19 mouse cellular contexts compared by ENCODE assay signal in the genomic region with DNA sequence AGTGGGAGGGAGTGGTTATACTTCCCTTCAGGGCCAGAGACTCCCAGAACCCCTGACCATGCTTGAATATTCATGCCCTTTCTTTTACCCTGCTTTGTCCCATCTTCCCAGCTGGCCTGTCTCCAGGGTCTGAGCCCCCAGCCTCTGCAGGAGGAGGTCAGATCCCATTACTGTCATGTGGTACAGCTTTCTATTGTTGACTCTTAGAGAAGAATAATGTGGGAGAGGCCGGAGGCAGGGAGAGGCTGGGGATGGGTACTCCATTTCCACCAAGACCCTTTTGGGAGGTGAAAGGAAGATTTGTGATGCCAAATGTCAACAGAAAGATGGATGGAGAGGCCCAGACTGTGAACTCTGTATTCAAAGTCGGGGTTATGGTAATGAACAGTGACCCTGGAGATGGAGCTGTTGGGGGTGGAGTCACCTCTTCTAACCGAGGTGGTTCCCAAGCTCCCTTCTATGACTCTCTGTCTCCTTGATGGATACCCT.
A peak's percentile ranks its signal among the peaks of the same experiment; 100 is the strongest.
DNase-seq lines count a peak whose midpoint lies in the region; ATAC-seq lines count a peak whose summit lies in the region.
"Had no signal": no experiment of that assay in that cellular context is flagged by ENCODE, and none has a peak within 500 bp of the region (broad histone marks: within the 10 kb centered on the region; RNA-seq: fewer than 3 reads in every experiment).

No protein-coding gene starts in this region.

- peaks cover 42% of the 10 kb centered on the region for H3K4me1 ChIP-seq in midbrain, embryonic 10.5 days
- H3K4me1 ChIP-seq in midbrain, embryonic 14.5 days (ENCODE audit: control insufficient read depth, insufficient read depth, low read length) = no peaks in the 10 kb centered on the region
- no peaks in the 10 kb centered on the region; the same call in 1 of the 2 replicates for H3K4me1 ChIP-seq in hindbrain, embryonic 14.5 days (replicated peaks; ENCODE audit: control insufficient read depth, insufficient read depth, low read length)
- no peaks in the 10 kb centered on the region for H3K4me1 ChIP-seq in neural tube, embryonic 14.5 days (ENCODE audit: control insufficient read depth, insufficient read depth, low read length)
- H3K4me1 ChIP-seq: embryonic facial prominence, embryonic 15.5 days; heart, embryonic 12.5 days; limb, embryonic 13.5 days had no signal

- H3K4me3 ChIP-seq in midbrain, embryonic 10.5 days = no peak overlapping the region
- H3K4me3 ChIP-seq in midbrain, embryonic 14.5 days (replicated peaks; ENCODE audit: low read depth, low read length) = no peak overlapping the region
- no peak overlapping the region for H3K4me3 ChIP-seq in hindbrain, embryonic 14.5 days (replicated peaks; ENCODE audit: low read length)
- no peak overlapping the region for H3K4me3 ChIP-seq in neural tube, embryonic 14.5 days (ENCODE audit: low read depth, low read length)
- H3K4me3 ChIP-seq: embryonic facial prominence, embryonic 15.5 days; heart, embryonic 12.5 days; limb, embryonic 13.5 days had no signal

- ATAC-seq in midbrain, embryonic 14.5 days (ENCODE audit: low FRiP score, low TSS enrichment) = no peak
- ATAC-seq in hindbrain, embryonic 14.5 days (ENCODE audit: low FRiP score) = peak; percentile 68; the same call in 1 of the 2 replicates
- peak; percentile 83 for ATAC-seq in neural tube, embryonic 14.5 days (ENCODE audit: low read depth)
- ATAC-seq: intestine, embryonic 16.5 days; lung, postnatal 0 days; Patski had no signal

- H3K27ac ChIP-seq in midbrain, embryonic 10.5 days (replicated peaks) = peak overlapping the region; percentile 49
- no peak overlapping the region for H3K27ac ChIP-seq in midbrain, embryonic 14.5 days (replicated peaks; ENCODE audit: low read depth, low read length)
- no peak overlapping the region for H3K27ac ChIP-seq in hindbrain, embryonic 14.5 days
- H3K27ac ChIP-seq in neural tube, embryonic 14.5 days (ENCODE audit: low read depth, low read length) = no peak overlapping the region
- H3K27ac ChIP-seq: embryonic facial prominence, embryonic 15.5 days; limb, embryonic 13.5 days; liver, embryonic 14.5 days had no signal

- 38% methylated on average over 3 of the region's 3 CpGs for WGBS in midbrain, embryonic 10.5 days
- 10% methylated on average over 3 of the region's 3 CpGs for WGBS in midbrain, embryonic 14.5 days
- 4% methylated on average over 3 of the region's 3 CpGs for WGBS in hindbrain, embryonic 14.5 days
- 6% methylated on average over 3 of the region's 3 CpGs for WGBS in neural tube, embryonic 14.5 days

- H3K36me3 ChIP-seq in midbrain, embryonic 10.5 days = no peaks in the 10 kb centered on the region
- no peaks in the 10 kb centered on the region for H3K36me3 ChIP-seq in midbrain, embryonic 14.5 days (ENCODE audit: control insufficient read depth, insufficient read depth, low read length)
- H3K36me3 ChIP-seq in hindbrain, embryonic 14.5 days (replicated peaks; ENCODE audit: control insufficient read depth, insufficient read depth) = no peaks in the 10 kb centered on the region
- H3K36me3 ChIP-seq in neural tube, embryonic 14.5 days (ENCODE audit: control insufficient read depth, insufficient read depth, low read length) = no peaks in the 10 kb centered on the region
- H3K36me3 ChIP-seq: embryonic facial prominence, embryonic 15.5 days; heart, embryonic 12.5 days; limb, embryonic 13.5 days had no signal

- H3K9ac ChIP-seq in midbrain, embryonic 14.5 days (replicated peaks; ENCODE audit: low read length) = no peak overlapping the region
- H3K9ac ChIP-seq in hindbrain, embryonic 14.5 days = no peak overlapping the region
- H3K9ac ChIP-seq in neural tube, embryonic 14.5 days (replicated peaks; ENCODE audit: low read depth, low read length) = no peak overlapping the region
- H3K9ac ChIP-seq: embryonic facial prominence, embryonic 15.5 days; heart, embryonic 12.5 days; limb, embryonic 13.5 days; liver, embryonic 14.5 days had no signal

- H3K27me3 ChIP-seq in midbrain, embryonic 10.5 days (ENCODE audit: low read depth, poor library complexity, severe bottlenecking) = no peaks in the 10 kb centered on the region
- H3K27me3 ChIP-seq in midbrain, embryonic 14.5 days (ENCODE audit: control insufficient read depth, insufficient read depth, low read length) = no peaks in the 10 kb centered on the region
- H3K27me3 ChIP-seq in hindbrain, embryonic 14.5 days (ENCODE audit: control insufficient read depth, insufficient read depth, low read length) = no peaks in the 10 kb centered on the region
- no peaks in the 10 kb centered on the region for H3K27me3 ChIP-seq in neural tube, embryonic 14.5 days (ENCODE audit: control insufficient read depth, insufficient read depth, low read length)
- H3K27me3 ChIP-seq: embryonic facial prominence, embryonic 15.5 days; heart, embryonic 12.5 days; limb, embryonic 13.5 days had no signal

- H3K4me2 ChIP-seq in midbrain, embryonic 14.5 days (ENCODE audit: low read length) = no peak overlapping the region
- H3K4me2 ChIP-seq in hindbrain, embryonic 14.5 days (replicated peaks) = no peak overlapping the region
- no peak overlapping the region for H3K4me2 ChIP-seq in neural tube, embryonic 14.5 days (ENCODE audit: low read depth, low read length)
- H3K4me2 ChIP-seq: embryonic facial prominence, embryonic 15.5 days; heart, embryonic 12.5 days; limb, embryonic 13.5 days had no signal

- peak; percentile 53 for DNase-seq in midbrain, embryonic 10.5 days (ENCODE audit: low spot score)
- no peak for DNase-seq in midbrain, embryonic 14.5 days
- peak; percentile 73 for DNase-seq in embryo, embryonic 11 days
- DNase-seq in hindbrain, embryonic 14.5 days (ENCODE audit: low spot score) = no peak
- DNase-seq in cerebellum, postnatal 14 days = no peak
- no peak for DNase-seq in spleen, postnatal 10 days (ENCODE audit: low spot score in 2 of 2)
- DNase-seq in layer of hippocampus, postnatal 25 days (ENCODE audit: extremely low spot score in 1 of 2, low spot score in 1 of 2) = no peak
- DNase-seq: cerebellum, postnatal 10 days; gastrocnemius, postnatal 25 days; kidney, postnatal 10 days; spleen, adult 18-20 months had no signal

- no peaks in the 10 kb centered on the region for H3K9me3 ChIP-seq in midbrain, embryonic 10.5 days (replicated peaks)
- no peaks in the 10 kb centered on the region for H3K9me3 ChIP-seq in midbrain, embryonic 14.5 days (ENCODE audit: control insufficient read depth, low read length)
- H3K9me3 ChIP-seq in hindbrain, embryonic 14.5 days (ENCODE audit: control insufficient read depth, low read length) = no peaks in the 10 kb centered on the region
- no peaks in the 10 kb centered on the region for H3K9me3 ChIP-seq in neural tube, embryonic 14.5 days (ENCODE audit: control insufficient read depth, low read length)
- H3K9me3 ChIP-seq: embryonic facial prominence, embryonic 15.5 days; heart, embryonic 12.5 days; limb, embryonic 13.5 days had no signal

Comparison
In these comparisons a context has a peak if more than half of its experiments do, and no peak if none do; other contexts are left out.
1. DNase-seq: peak in midbrain, embryonic 10.5 days (single experiment) and embryo, embryonic 11 days (single experiment); none in midbrain, embryonic 14.5 days (single experiment), hindbrain, embryonic 14.5 days (single experiment), cerebellum, postnatal 14 days (0 of 2), spleen, postnatal 10 days (0 of 2) and layer of hippocampus, postnatal 25 days (0 of 2).